Mouse (Mus musculus) liver, embryonic 14.5 days (tissue): ENCODE data around the gene Lonrf2. TPM values are rescaled to one million over a fixed set of nuclear protein-coding genes. Genes with fewer than 3 reads are reported as not detected.

Source experiments
- ATAC-seq: fragments of 200-750 bp; cut with Nextera tagmentation; 2 replicates; pipeline ENCODE4 v1.8.0; 2017; ENCODE audit warnings: moderate number of reproducible peaks, mild to moderate bottlenecking, moderate library complexity; ENCODE audit not compliant: insufficient read depth
- DNase-seq, 3 experiments: peaks; one replicate each; pipeline ENCODE4 v3.0.0-alpha.2; 2012 to 2013; ENCODE audit warnings: low read depth in 3 of 3, low spot score in 3 of 3
- H3K27ac ChIP-seq: fragments of 300-500 bp; sonication (generic); 2 replicates; pipeline ENCODE4 v1.5.1; 2014; ENCODE audit warnings: moderate library complexity, mild to moderate bottlenecking, control low read depth, inconsistent platforms
- H3K27me3 ChIP-seq: fragments of 300-500 bp; sonication (generic); 2 replicates; pipeline ENCODE4 v1.6.1; 2014; ENCODE audit warnings: mild to moderate bottlenecking, low read length, moderate library complexity; ENCODE audit not compliant: control insufficient read depth, insufficient read depth
- H3K36me3 ChIP-seq: fragments of 300-500 bp; sonication (generic); replicated peaks from 2 replicates; pipeline ENCODE4 v1.6.1; 2014; ENCODE audit warnings: low read depth; ENCODE audit not compliant: control insufficient read depth, insufficient read depth
- H3K4me1 ChIP-seq, 2 experiments: fragments of 200-500 bp in 1 of 2; fragments of 300-500 bp in 1 of 2; sonication (generic) in 1 of 2; replicated peaks; 2 replicates each; pipeline ENCODE4 v1.6.1; 2012 to 2014; ENCODE audit warnings: antibody characterized with exemption in 1 of 2, inconsistent platforms in 1 of 2, low read length in 1 of 2; ENCODE audit not compliant: control insufficient read depth in 2 of 2, insufficient read depth in 2 of 2
- H3K4me2 ChIP-seq: fragments of 300-500 bp; sonication (generic); 2 replicates; pipeline ENCODE4 v1.6.1; 2014; ENCODE audit warnings: low read depth, mild to moderate bottlenecking, control low read depth, moderate library complexity
- H3K4me3 ChIP-seq, 2 experiments: fragments of 200-500 bp in 1 of 2; fragments of 300-500 bp in 1 of 2; sonication (generic) in 1 of 2; 2 replicates each; pipeline ENCODE4 v1.5.1; 2012 to 2014; ENCODE audit warnings: low read depth in 2 of 2, low read length in 2 of 2, mild to moderate bottlenecking in 2 of 2, control low read depth in 1 of 2, inconsistent platforms in 1 of 2, moderate library complexity in 1 of 2; ENCODE audit not compliant: insufficient read depth in 1 of 2
- H3K9ac ChIP-seq: fragments of 300-500 bp; sonication (generic); replicated peaks from 2 replicates; pipeline ENCODE4 v1.6.1; 2014; ENCODE audit warnings: mild to moderate bottlenecking, control low read depth, moderate library complexity
- H3K9me3 ChIP-seq: fragments of 300-500 bp; sonication (generic); 2 replicates; pipeline ENCODE4 v1.6.1; 2016; ENCODE audit warnings: low read length, mixed read lengths; ENCODE audit not compliant: control insufficient read depth
- CTCF ChIP-seq: IDR thresholded peaks from 2 replicates; pipeline ENCODE4 v1.5.1; 2016; ENCODE audit warnings: antibody characterized with exemption, low read depth, control low read depth
- EP300 ChIP-seq: IDR thresholded peaks from 2 replicates; pipeline ENCODE4 v1.6.1; 2016; ENCODE audit warnings: antibody characterized with exemption, low read depth
- WGBS: fragments of 180-500 bp; shearing (Covaris S2); extraction: QIAGEN DNeasy Blood & Tissue Kit; methylation state at CpG from one replicate; pipeline ENCODE4 v1.1.7; 2014; ENCODE audit not compliant: insufficient replicate concordance; 5-methylcytosine and 5-hydroxymethylcytosine counted together
- polyA plus RNA-seq, 2 experiments: library from polyadenylated mRNA; depleted of rRNA in 1 of 2; stranded (reverse) in 1 of 2; unstranded in 1 of 2; fragments of >200 nt; fragmentation: Nextera tagmentation in 1 of 2; extraction: Ambion mirVana in 1 of 2; gene quantifications; 2 replicates each; pipeline versions ENCODE4 v1.2.1 to v1.2.3; 2012 to 2014

Gene Lonrf2
- polyA plus RNA-seq, 2 experiments = 0.13 TPM; not detected in 1

GRCm38 (mm10) chr1:38852250-38852649 is 15.7 kb upstream of the Lonrf2 start:
- DNase-seq (no peak), ATAC-seq (no peak)
- H3K36me3 ChIP-seq = no peaks in the 10 kb centered on the region
- no peak overlapping the region for H3K27ac ChIP-seq
- H3K27me3 ChIP-seq = no peaks in the 10 kb centered on the region
- 42% methylated on average over 2 of the region's 2 CpGs for WGBS
- no peak overlapping the region for H3K4me3 ChIP-seq
- no peak overlapping the region for H3K9ac ChIP-seq
- TF ChIP-seq CTCF = no peak
- TF ChIP-seq EP300 = no peak
- no peak overlapping the region for H3K4me2 ChIP-seq
- no peaks in the 10 kb centered on the region for H3K4me1 ChIP-seq
- H3K9me3 ChIP-seq = no peaks in the 10 kb centered on the region

GRCm38 (mm10) chr1:38850650-38851049 is 14.1 kb upstream of the Lonrf2 start:
- DNase-seq (no peak), ATAC-seq (no peak)
- Histone ChIP-seq H3K27me3 (no peaks in the 10 kb centered on the region), H3K4me2 (no peak overlapping the region), H3K4me3 (no peak overlapping the region), H3K27ac (no peak overlapping the region), H3K9me3 (no peaks in the 10 kb centered on the region), H3K36me3 (no peaks in the 10 kb centered on the region), H3K9ac (no peak overlapping the region), H3K4me1 (no peaks in the 10 kb centered on the region)
- 38% methylated on average over 2 of the region's 2 CpGs for WGBS
- TF ChIP-seq CTCF (no peak), EP300 (no peak)

- H3K36me3 ChIP-seq = no peaks in the 10 kb centered on the region
- H3K4me2 ChIP-seq = no peak overlapping the region
- DNase-seq (no peak), ATAC-seq (no peak)
- no peak overlapping the region for H3K9ac ChIP-seq
- no peaks in the 10 kb centered on the region for H3K27me3 ChIP-seq
- H3K9me3 ChIP-seq = no peaks in the 10 kb centered on the region
- no peak overlapping the region for H3K4me3 ChIP-seq
- TF ChIP-seq CTCF (no peak), EP300 (no peak)
- no peak overlapping the region for H3K27ac ChIP-seq
- no peaks in the 10 kb centered on the region for H3K4me1 ChIP-seq
- WGBS = 56% methylated on average over 2 of the region's 2 CpGs
Measured at GRCm38 (mm10) chr1:38848451-38849289, 12.2 kb upstream of the Lonrf2 start.

DNA sequence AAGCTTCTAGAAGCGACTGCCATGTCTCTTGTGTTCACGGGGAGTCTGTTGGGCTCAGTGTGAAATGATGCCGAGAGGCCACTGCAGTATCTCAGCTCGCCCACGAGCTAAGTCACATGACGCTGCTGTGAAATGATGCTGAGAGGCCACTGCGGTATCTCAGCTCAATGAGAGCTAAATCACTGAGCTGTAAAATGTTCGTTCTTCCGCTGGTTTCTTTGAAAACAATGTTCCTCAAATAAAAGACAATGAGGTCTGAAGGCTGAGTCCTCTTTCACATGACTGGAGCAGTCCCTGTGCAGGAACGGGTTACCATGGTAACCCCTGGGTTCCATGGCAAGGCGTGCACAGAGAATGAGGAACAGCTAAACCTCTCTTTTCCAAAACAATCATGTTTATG is 11.5 kb upstream of the Lonrf2 start:
- ATAC-seq (no peak), DNase-seq (no peak)
- H3K27me3 ChIP-seq = no peaks in the 10 kb centered on the region
- no peaks in the 10 kb centered on the region for H3K4me1 ChIP-seq
- H3K4me3 ChIP-seq = no peak overlapping the region
- no peak overlapping the region for H3K9ac ChIP-seq
- H3K4me2 ChIP-seq = no peak overlapping the region
- H3K27ac ChIP-seq = no peak overlapping the region
- TF ChIP-seq CTCF = no peak
- no peak for TF ChIP-seq EP300
- no peaks in the 10 kb centered on the region for H3K9me3 ChIP-seq
- WGBS = 56% methylated on average over 11 of the region's 11 CpGs
- no peaks in the 10 kb centered on the region for H3K36me3 ChIP-seq

GRCm38 (mm10) chr1:38843275-38843674 is 6.8 kb upstream of the Lonrf2 start:
- Histone ChIP-seq H3K27me3 (no peaks in the 10 kb centered on the region), H3K36me3 (no peaks in the 10 kb centered on the region), H3K4me2 (no peak overlapping the region), H3K9ac (no peak overlapping the region), H3K9me3 (no peaks in the 10 kb centered on the region), H3K27ac (no peak overlapping the region), H3K4me1 (no peaks in the 10 kb centered on the region), H3K4me3 (no peak overlapping the region)
- 57% methylated on average over 4 of the region's 4 CpGs for WGBS
- no peak for ATAC-seq
- no peak for DNase-seq
- TF ChIP-seq CTCF = no peak
- no peak for TF ChIP-seq EP300
